Mouse (Mus musculus) embryonic stem cell, embryonic (primary cell): ENCODE measurements around the gene Tmem164.

Source experiments
- CTCF ChIA-PET, 4 experiments: fragments of 300-600 bp in 2 of 4; fragments of 350-600 bp in 2 of 4; sonication (Branson Sonifier 250); formaldehyde crosslinking; loops; one replicate each; lab custom pipeline; 2022; ENCODE audit warnings: inconsistent platforms in 2 of 4; lab: Charles Lee
- POLR2A ChIA-PET, 4 experiments: fragments of 300-600 bp in 2 of 4; fragments of 350-600 bp in 2 of 4; sonication (Branson Sonifier 250); formaldehyde crosslinking; loops; one replicate each; lab custom pipeline; 2022; ENCODE audit warnings: antibody characterized with exemption in 4 of 4, inconsistent platforms in 1 of 4; lab: Charles Lee

The Tmem164 gene

GRCm38 (mm10) chrX:142682176-142682820, 1.1 kb downstream of the Tmem164 start:
- ChIA-PET CTCF (interaction anchor here in 1 of 4 experiments (0.6 to 0.7 kb wide), 2 partner anchors 106 to 605 kb away, joined by 3 to 4 read pairs; no protein-coding TSS in a partner anchor), POLR2A (interaction anchor here in 1 of 4 experiments (1.5 kb wide), 1 partner anchor 16 kb away, joined by 4 read pairs; no protein-coding TSS in a partner anchor)

GRCm38 (mm10) chrX:142682990-142683389, 1.8 kb downstream of the Tmem164 start:
- CTCF ChIA-PET = interaction anchor here in 1 of 4 experiments (0.6 kb wide), 1 partner anchor 604 kb away, joined by 3 read pairs; no protein-coding TSS in a partner anchor
- POLR2A ChIA-PET = no interaction called here

GRCm38 (mm10) chrX:142684674-142685073, 3.5 kb downstream of the Tmem164 start:
- ChIA-PET POLR2A (interaction anchor here in 3 of 4 experiments (0.6 to 1.0 kb wide), 6 partner anchors 9 to 1637 kb away, joined by 3 to 6 read pairs (median 4); no protein-coding TSS in a partner anchor), CTCF (interaction anchor here in 2 of 4 experiments (0.7 kb wide), 2 partner anchors 11 to 579 kb away, joined by 3 to 11 read pairs; no protein-coding TSS in a partner anchor)

DNA sequence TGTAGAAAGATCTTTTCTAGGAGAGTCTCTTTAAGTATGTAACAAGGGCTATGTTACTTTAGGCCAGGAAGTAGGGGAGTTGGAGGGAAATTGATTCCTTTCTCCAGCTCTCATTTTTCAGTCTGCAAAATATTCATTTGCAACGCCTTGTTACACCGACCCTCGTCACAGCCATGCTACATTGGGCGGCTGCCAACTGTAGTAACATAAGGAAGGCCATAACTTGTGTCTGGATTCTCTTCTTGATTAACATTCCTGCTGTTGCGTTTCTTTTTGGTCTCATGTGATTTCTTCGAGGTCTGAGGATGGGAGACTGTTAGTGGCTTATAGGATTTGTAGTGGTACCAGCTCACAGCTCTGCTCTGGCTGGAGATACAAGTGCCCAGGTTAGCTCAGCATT, 4.5 kb downstream of the Tmem164 start:
- CTCF ChIA-PET = no interaction called here
- POLR2A ChIA-PET = interaction anchor here in 1 of 4 experiments (0.8 kb wide), 1 partner anchor 12 kb away, joined by 3 read pairs; no protein-coding TSS in a partner anchor

DNA sequence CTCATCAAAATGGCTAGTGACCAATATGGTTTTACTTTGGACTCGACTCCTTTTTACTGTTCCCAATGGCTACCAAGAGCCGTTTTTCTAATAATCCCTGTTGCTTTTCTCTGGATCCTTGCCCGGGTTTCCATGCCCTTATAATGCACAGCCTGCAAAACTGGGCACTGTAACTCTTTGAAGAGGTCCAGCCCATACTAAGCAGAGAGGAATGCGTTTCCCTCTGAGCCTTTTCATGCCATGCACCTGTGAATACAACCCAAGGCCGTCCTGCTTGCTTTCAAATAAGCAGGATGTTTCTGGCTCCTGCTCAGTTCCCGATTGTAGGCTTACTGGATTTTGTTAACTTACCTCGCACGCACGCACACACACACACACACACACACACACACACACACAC, 7.3 kb downstream of the Tmem164 start:
- POLR2A ChIA-PET = no interaction called here
- CTCF ChIA-PET = no interaction called here

DNA sequence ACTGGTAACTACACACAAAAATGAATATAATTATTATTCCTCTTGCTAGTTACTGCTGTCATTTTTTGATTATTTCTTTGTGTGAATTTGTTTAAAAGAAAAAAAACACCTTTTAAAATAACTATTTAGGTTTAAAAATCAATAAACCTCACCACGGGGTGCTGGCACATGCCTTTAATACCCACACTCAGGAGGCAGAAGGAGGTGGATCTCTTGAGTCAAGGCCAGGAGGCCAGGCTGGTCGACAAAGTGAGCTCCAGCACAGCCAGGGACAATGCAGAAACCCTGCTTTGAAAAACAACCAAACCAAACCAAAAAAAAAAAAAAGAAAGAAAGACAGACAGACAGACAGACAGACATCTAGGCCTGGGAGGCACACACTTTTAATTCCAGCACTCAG, 12.1 kb downstream of the Tmem164 start:
- POLR2A ChIA-PET = interaction anchor here in 1 of 4 experiments (0.9 kb wide), 1 partner anchor 9 kb away, joined by 3 read pairs; no protein-coding TSS in a partner anchor
- CTCF ChIA-PET = no interaction called here

DNA sequence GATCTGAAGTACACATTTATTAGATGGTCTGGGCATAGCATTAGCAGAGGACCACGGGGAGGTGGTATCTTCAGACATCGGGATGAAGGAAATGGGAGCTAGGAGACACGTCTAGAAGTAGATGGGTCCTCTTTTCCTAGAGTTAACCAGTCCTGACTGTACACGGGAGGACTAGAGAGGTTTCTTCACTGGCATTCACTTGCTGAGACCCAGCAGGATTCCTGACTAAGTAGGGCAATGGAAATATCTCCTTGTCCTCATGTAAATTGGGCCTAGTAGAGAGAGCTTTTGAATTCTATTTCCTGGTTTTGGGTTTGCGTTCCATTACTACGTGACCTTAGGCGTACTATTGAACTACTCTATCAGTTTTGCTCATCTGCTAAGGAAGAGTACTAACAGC, 13.1 kb downstream of the Tmem164 start:
- ChIA-PET POLR2A (interaction anchor here in 1 of 4 experiments (0.6 kb wide), 1 partner anchor 32 kb away, joined by 3 read pairs; no protein-coding TSS in a partner anchor), CTCF (interaction anchor here in 1 of 4 experiments (0.6 kb wide), 1 partner anchor 114 kb away, joined by 3 read pairs; no protein-coding TSS in a partner anchor)

DNA sequence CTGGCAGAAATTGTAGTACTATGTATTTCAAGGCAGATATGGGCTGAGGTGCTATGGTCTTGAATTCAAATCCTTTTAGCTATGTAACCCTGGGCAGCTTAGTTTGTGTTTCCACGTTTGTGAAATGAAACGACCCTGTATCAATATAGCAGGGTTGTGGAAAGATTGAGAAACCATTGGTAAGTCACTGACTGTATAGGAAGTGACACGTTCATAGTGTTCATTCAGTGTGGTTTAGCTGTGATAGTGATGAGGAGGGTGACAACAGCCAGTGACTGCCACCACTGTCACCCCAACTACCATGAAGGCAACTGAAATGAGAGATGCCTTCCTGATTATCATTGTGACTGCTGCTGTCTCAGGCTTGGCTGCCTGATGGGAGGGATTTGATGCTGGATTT, 13.7 kb downstream of the Tmem164 start:
- POLR2A ChIA-PET = interaction anchor here in 1 of 4 experiments (0.6 to 0.7 kb wide), 2 partner anchors 26 to 32 kb away, joined by 3 read pairs; no protein-coding TSS in a partner anchor
- CTCF ChIA-PET = interaction anchor here in 1 of 4 experiments (0.6 kb wide), 1 partner anchor 114 kb away, joined by 3 read pairs; no protein-coding TSS in a partner anchor

DNA sequence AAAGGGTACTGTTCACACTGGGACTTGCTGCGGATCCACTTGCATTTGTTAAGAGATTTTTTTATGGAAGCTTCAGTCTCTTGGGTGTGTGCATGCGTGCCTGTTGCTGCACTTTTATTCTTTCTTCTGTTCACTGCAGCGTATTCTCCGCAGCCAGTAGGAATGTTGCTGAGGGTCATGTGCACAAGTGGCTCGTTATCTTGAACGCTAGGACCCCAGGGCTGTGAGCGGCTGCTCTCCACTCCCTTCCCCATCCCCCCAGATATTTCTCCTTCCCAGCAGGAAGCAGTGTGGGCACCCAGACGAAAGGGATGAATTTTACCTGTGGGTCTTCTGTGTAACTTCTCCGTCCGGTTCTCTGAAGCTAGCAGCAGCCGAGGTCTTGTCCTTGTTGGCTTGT, 15.6 kb downstream of the Tmem164 start:
- ChIA-PET CTCF (no interaction called here), POLR2A (interaction anchor here in 1 of 4 experiments (1.9 kb wide), 1 partner anchor 10 kb away, joined by 8 read pairs; no protein-coding TSS in a partner anchor)

- ChIA-PET CTCF (interaction anchor here in 1 of 4 experiments (0.6 kb wide), 1 partner anchor 21 kb away, joined by 4 read pairs; no protein-coding TSS in a partner anchor), POLR2A (interaction anchor here in 1 of 4 experiments (1.4 to 1.9 kb wide), 3 partner anchors 10 to 16 kb away, joined by 3 to 8 read pairs (median 4); no protein-coding TSS in a partner anchor)
Observed at GRCm38 (mm10) chrX:142697545-142698204, 16.5 kb downstream of the Tmem164 start.

- ChIA-PET POLR2A (interaction anchor here in 1 of 4 experiments (0.5 to 1.7 kb wide), 4 partner anchors 13 to 323 kb away, joined by 3 to 4 read pairs (median 3); no protein-coding TSS in a partner anchor), CTCF (interaction anchor here in 1 of 4 experiments (0.5 to 0.6 kb wide), 2 partner anchors 11 to 20 kb away, joined by 3 to 4 read pairs; no protein-coding TSS in a partner anchor)
Observed at GRCm38 (mm10) chrX:142698212-142698611, 17.0 kb downstream of the Tmem164 start.

- ChIA-PET POLR2A (no interaction called here), CTCF (no interaction called here)
Observed at GRCm38 (mm10) chrX:142702094-142702493, 20.9 kb downstream of the Tmem164 start.

DNA sequence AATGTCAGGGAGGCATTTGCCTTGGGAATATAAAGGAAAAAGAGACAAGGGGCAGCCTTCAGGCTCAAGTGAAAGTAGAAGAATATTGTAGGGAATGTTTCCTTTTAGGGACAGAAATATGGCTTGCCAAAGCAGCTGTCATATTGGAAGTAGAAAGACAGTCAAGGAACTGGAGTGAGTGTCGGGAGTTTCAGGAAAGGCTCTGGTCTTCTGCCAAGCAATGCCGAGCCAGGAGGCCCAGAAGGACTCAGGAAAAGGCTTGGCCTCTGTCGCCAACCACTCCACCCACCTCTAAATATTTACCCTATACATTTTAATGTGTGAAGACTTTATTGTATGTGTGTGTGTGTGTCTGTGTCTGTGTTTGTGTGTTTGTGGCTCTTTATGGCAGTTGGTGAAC, 21.4 kb downstream of the Tmem164 start:
- CTCF ChIA-PET = no interaction called here
- POLR2A ChIA-PET = no interaction called here

- CTCF ChIA-PET = no interaction called here
- POLR2A ChIA-PET = no interaction called here
Observed at GRCm38 (mm10) chrX:142703953-142704352, 22.7 kb downstream of the Tmem164 start.

DNA sequence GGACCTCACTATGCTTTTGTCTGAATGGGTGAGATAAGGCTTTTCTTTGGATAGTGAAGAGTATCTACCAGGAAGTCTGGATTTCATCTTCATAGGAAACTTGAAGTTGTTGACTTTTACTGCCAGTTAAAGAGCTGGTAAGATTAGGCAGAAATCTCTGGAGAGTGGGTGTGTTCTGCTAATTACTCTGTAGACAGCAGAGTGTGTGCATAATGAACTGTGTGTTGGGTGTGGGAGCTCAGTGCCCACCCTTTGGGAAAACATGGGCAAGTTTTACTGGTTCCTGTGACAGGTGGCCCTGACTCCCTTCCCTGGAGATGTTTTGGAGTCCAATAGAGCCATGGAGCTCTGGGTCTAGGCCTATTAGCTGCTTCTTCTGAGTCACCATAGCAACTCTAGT, 27.1 kb downstream of the Tmem164 start:
- ChIA-PET CTCF (no interaction called here), POLR2A (interaction anchor here in 3 of 4 experiments (0.6 to 1.6 kb wide), 5 partner anchors 9 to 40 kb away, joined by 3 to 11 read pairs (median 7); no protein-coding TSS in a partner anchor)

GRCm38 (mm10) chrX:142716014-142716413, 34.8 kb downstream of the Tmem164 start:
- CTCF ChIA-PET = no interaction called here
- POLR2A ChIA-PET = interaction anchor here in 1 of 4 experiments (0.8 to 2.0 kb wide), 3 partner anchors 8 to 10 kb away, joined by 3 to 7 read pairs (median 3); no protein-coding TSS in a partner anchor

DNA sequence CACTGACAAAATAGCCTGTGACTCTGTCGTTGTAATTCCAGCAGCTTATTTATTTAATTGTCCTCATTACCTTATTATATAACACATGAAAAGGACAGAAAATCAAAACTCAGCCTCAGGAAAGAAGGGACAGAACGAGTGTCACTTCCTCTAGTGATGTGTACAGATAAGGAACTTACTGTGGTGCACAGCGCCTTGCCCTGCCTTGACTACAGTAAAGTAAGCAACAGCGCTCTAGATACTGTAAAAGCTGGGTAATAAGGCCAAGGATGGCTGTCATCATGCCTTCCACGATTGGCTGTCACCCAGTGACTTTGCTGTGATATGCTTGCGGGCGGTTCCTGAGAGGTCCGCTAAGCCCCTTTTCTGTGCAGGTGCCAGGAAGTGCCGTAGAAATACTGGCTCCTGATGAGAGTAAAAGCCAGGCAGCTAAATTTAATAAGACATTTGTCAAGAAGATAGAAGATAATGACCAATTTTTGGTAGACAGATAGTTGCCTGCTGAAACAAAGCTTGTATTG, 36.8 kb downstream of the Tmem164 start:
- CTCF ChIA-PET = interaction anchor here in 1 of 4 experiments (0.6 kb wide), 1 partner anchor 20 kb away, joined by 4 read pairs; no protein-coding TSS in a partner anchor
- POLR2A ChIA-PET = interaction anchor here in 3 of 4 experiments (0.6 to 2.0 kb wide), 3 partner anchors 10 kb away, joined by 3 to 7 read pairs (median 3); no protein-coding TSS in a partner anchor

- ChIA-PET CTCF (interaction anchor here in 1 of 4 experiments (0.6 kb wide), 1 partner anchor 21 kb away, joined by 4 read pairs; no protein-coding TSS in a partner anchor), POLR2A (interaction anchor here in 1 of 4 experiments (1.1 kb wide), 1 partner anchor 11 kb away, joined by 3 read pairs; no protein-coding TSS in a partner anchor)
Observed at GRCm38 (mm10) chrX:142718759-142719158, 37.6 kb downstream of the Tmem164 start.
